ENCODE assay signal across 14 mouse cellular contexts in the genomic region with DNA sequence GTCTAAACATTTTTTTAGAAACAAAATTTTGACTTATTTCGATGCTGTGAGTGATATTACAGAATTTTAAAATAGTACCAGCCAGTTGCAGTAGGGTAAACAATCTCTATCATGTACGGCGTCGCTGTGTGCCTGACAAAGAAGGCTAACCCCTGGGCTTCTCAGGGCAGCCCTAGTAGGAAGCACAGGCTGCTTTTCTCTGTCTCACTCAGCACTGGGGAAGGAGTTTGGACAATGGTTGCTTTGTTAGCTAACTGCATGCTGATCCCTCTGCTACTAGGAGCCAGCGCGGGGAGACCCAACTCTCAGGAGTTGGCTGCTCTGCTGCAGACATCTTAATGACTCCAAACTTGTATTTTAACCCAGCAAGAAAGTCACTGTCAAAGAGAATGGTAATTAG.
DNase-seq lines count a peak whose midpoint lies in the region; ATAC-seq and TF ChIP-seq lines count a peak whose summit lies in the region.
"Had no signal": no experiment of that assay in that cellular context is flagged by ENCODE, and none has a peak within 500 bp of the region (broad histone marks: within the 10 kb centered on the region; RNA-seq: fewer than 3 reads in every experiment).

No protein-coding gene starts in this region.

- H3K9ac ChIP-seq in hindbrain, embryonic 12.5 days: no peak overlapping the region
- H3K9ac ChIP-seq in midbrain, embryonic 13.5 days (replicated peaks): no peak overlapping the region
- H3K9ac ChIP-seq in kidney, embryonic 14.5 days (ENCODE audit: low read depth, low read length): no peak overlapping the region
- H3K9ac ChIP-seq: liver, postnatal 0 days had no signal

- no peak overlapping the region for H3K4me3 ChIP-seq in embryonic facial prominence, embryonic 10.5 days
- H3K4me3 ChIP-seq in hindbrain, embryonic 12.5 days: no peak overlapping the region
- H3K4me3 ChIP-seq in midbrain, embryonic 13.5 days (replicated peaks): no peak overlapping the region
- H3K4me3 ChIP-seq in thymus, adult 2 months (ENCODE audit: control insufficient read depth, insufficient read depth, low read length): no peak overlapping the region
- no peak overlapping the region for H3K4me3 ChIP-seq in kidney, embryonic 14.5 days (ENCODE audit: low read length)
- H3K4me3 ChIP-seq: myocyte had no signal

- no peak for TF ChIP-seq POLR2A in thymus, adult 2 months (IDR thresholded peaks at IDR 0.05; ENCODE audit: control insufficient read depth, extremely low read depth, insufficient read depth, low read length, poor library complexity)

- peak; percentile 78 for ATAC-seq in hindbrain, embryonic 12.5 days (ENCODE audit: low FRiP score)
- ATAC-seq in midbrain, embryonic 13.5 days: peak; percentile 85
- no peak for ATAC-seq in kidney, embryonic 14.5 days (ENCODE audit: low FRiP score, low TSS enrichment)
- ATAC-seq: liver, postnatal 0 days had no signal

- no peaks in the 10 kb centered on the region for H3K36me3 ChIP-seq in embryonic facial prominence, embryonic 10.5 days (replicated peaks)
- no peaks in the 10 kb centered on the region for H3K36me3 ChIP-seq in hindbrain, embryonic 12.5 days
- H3K36me3 ChIP-seq in midbrain, embryonic 13.5 days: no peaks in the 10 kb centered on the region
- no peaks in the 10 kb centered on the region for H3K36me3 ChIP-seq in thymus, adult 2 months (ENCODE audit: control insufficient read depth, insufficient read depth, low read length)
- no peaks in the 10 kb centered on the region for H3K36me3 ChIP-seq in kidney, embryonic 14.5 days (ENCODE audit: control insufficient read depth, insufficient read depth, low read length)

- H3K4me1 ChIP-seq in embryonic facial prominence, embryonic 10.5 days: peaks cover 37% of the 10 kb centered on the region
- peaks cover 13% of the 10 kb centered on the region for H3K4me1 ChIP-seq in hindbrain, embryonic 12.5 days
- peaks cover 7% of the 10 kb centered on the region for H3K4me1 ChIP-seq in midbrain, embryonic 13.5 days (replicated peaks)
- H3K4me1 ChIP-seq in thymus, adult 2 months (replicated peaks; ENCODE audit: control insufficient read depth, insufficient read depth, low read length): no peaks in the 10 kb centered on the region
- H3K4me1 ChIP-seq in kidney, embryonic 14.5 days (ENCODE audit: control insufficient read depth, insufficient read depth, low read length): no peaks in the 10 kb centered on the region

- H3K27me3 ChIP-seq in embryonic facial prominence, embryonic 10.5 days (replicated peaks; ENCODE audit: low read depth, poor library complexity, severe bottlenecking): no peaks in the 10 kb centered on the region
- no peaks in the 10 kb centered on the region for H3K27me3 ChIP-seq in hindbrain, embryonic 12.5 days
- no peaks in the 10 kb centered on the region for H3K27me3 ChIP-seq in midbrain, embryonic 13.5 days
- H3K27me3 ChIP-seq in thymus, adult 2 months (ENCODE audit: control insufficient read depth, insufficient read depth, low read length): no peaks in the 10 kb centered on the region
- H3K27me3 ChIP-seq in kidney, embryonic 14.5 days (ENCODE audit: control insufficient read depth, insufficient read depth, low read length): no peaks in the 10 kb centered on the region

- peak overlapping the region; percentile 79 for H3K27ac ChIP-seq in embryonic facial prominence, embryonic 10.5 days (replicated peaks)
- peak overlapping the region; percentile 60 for H3K27ac ChIP-seq in hindbrain, embryonic 12.5 days
- no peak overlapping the region for H3K27ac ChIP-seq in midbrain, embryonic 13.5 days
- H3K27ac ChIP-seq in thymus, adult 2 months (ENCODE audit: control insufficient read depth, insufficient read depth, low read length): no peak overlapping the region
- no peak overlapping the region for H3K27ac ChIP-seq in kidney, embryonic 14.5 days (ENCODE audit: low read depth, low read length)

- H3K9me3 ChIP-seq in embryonic facial prominence, embryonic 10.5 days: no peaks in the 10 kb centered on the region
- H3K9me3 ChIP-seq in hindbrain, embryonic 12.5 days (replicated peaks): 0 out of 2 replicates have a peak, but pooled peaks cover 3% of the 10 kb centered on the region
- H3K9me3 ChIP-seq in midbrain, embryonic 13.5 days: no peaks in the 10 kb centered on the region
- no peaks in the 10 kb centered on the region for H3K9me3 ChIP-seq in kidney, embryonic 14.5 days (ENCODE audit: control insufficient read depth, low read length)

- WGBS in embryonic facial prominence, embryonic 10.5 days: 11% methylated on average over 6 of the region's 6 CpGs
- WGBS in hindbrain, embryonic 12.5 days: 7% methylated on average over 6 of the region's 6 CpGs
- 8% methylated on average over 6 of the region's 6 CpGs for WGBS in midbrain, embryonic 13.5 days
- WGBS in thymus, adult 2 months: 91% methylated on average over 6 of the region's 6 CpGs
- WGBS in kidney, embryonic 14.5 days: 46% methylated on average over 6 of the region's 6 CpGs

- no peak overlapping the region for H3K4me2 ChIP-seq in hindbrain, embryonic 12.5 days (replicated peaks)
- H3K4me2 ChIP-seq in midbrain, embryonic 13.5 days (replicated peaks): no peak overlapping the region
- no peak overlapping the region for H3K4me2 ChIP-seq in kidney, embryonic 14.5 days (replicated peaks; ENCODE audit: low read depth, low read length)

- TF ChIP-seq CTCF in thymus, adult 2 months (IDR thresholded peaks at IDR 0.05; ENCODE audit: borderline replicate concordance, control insufficient read depth, extremely low read depth, insufficient read depth, low read length, poor library complexity): no peak

- DNase-seq in R1 (ENCODE audit: low read depth, low spot score): peak; percentile 49
- DNase-seq in embryonic facial prominence, embryonic 10.5 days (ENCODE audit: low spot score): peak; percentile 64
- no peak for DNase-seq in thymus, adult 2 months
- no peak for DNase-seq in adrenal gland, postnatal 14 days
- no peak for DNase-seq in thymus, postnatal 4 days
- DNase-seq: adrenal gland, postnatal 25 days; gastrocnemius, postnatal 25 days; liver, postnatal 0 days; spleen, adult 18-20 months; thymus, postnatal 14 days had no signal

Comparison
In these comparisons a context has a peak if more than half of its experiments do, and no peak if none do; other contexts are left out.
1. DNase-seq: peak in R1 (single experiment) and embryonic facial prominence, embryonic 10.5 days (single experiment); none in thymus, adult 2 months (single experiment), adrenal gland, postnatal 14 days (single experiment) and thymus, postnatal 4 days (single experiment).
2. H3K27ac ChIP-seq: peak in embryonic facial prominence, embryonic 10.5 days (single experiment) and hindbrain, embryonic 12.5 days (single experiment); none in midbrain, embryonic 13.5 days (single experiment), thymus, adult 2 months (single experiment) and kidney, embryonic 14.5 days (single experiment).